Mouse (Mus musculus): ENCODE results near the gene Rnf220. TPM values are rescaled to one million over a fixed set of nuclear protein-coding genes. Genes with fewer than 3 reads are reported as not detected.

The Rnf220 gene
- polyA plus RNA-seq, 1 experiment from 2014 or later = 124 TPM

DNA sequence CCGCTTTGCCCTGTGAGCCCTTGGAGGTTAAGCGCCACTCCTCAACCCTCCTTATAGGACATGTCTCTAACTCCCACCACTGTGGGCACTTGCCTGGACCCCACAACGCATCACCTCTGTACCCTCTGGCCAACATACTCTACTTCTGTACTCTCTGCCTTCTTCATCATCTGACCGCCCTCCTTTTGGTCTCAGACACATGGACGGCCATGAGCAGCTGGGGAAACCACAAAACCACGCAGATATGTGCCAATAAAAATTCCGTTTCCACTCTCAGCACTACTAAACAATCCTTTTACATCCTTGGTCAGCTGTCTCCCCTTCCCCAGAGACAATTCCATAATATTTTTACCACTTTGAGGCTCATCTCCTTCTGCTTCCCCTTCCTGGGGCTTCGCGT is 178.3 kb downstream of the Rnf220 start:
- Histone ChIP-seq H3K36me3 (no peaks in the 10 kb centered on the region), H3K27me3 (peaks cover 76% of the 10 kb centered on the region), H3K4me3 (replicated peaks) (no peak overlapping the region), H3K27ac (peak overlapping the region; percentile 63; the same call in 1 of the 2 replicates), H3K4me1 (replicated peaks) (peaks cover 55% of the 10 kb centered on the region), H3K9me3 (no peaks in the 10 kb centered on the region), H3K9ac (replicated peaks) (no peak overlapping the region), H3K4me2 (replicated peaks) (no peak overlapping the region)
- 89% methylated on average over 9 of the region's 9 CpGs for WGBS
- no peak for ATAC-seq

- H3K9me3 ChIP-seq = no peaks in the 10 kb centered on the region
- H3K4me2 ChIP-seq (replicated peaks) = peak overlapping the region; percentile 35
- 0 out of 2 replicates have a peak overlapping the region, but pooled peaks have one; percentile 9 for H3K4me3 ChIP-seq (replicated peaks)
- peak overlapping the region; percentile 63 for H3K27ac ChIP-seq
- no peaks in the 10 kb centered on the region for H3K36me3 ChIP-seq
- peak; percentile 35; the same call in 1 of the 2 replicates for ATAC-seq
- 18% methylated on average over 18 of the region's 18 CpGs for WGBS
- peaks cover 57% of the 10 kb centered on the region for H3K4me1 ChIP-seq (replicated peaks)
- peaks cover 76% of the 10 kb centered on the region for H3K27me3 ChIP-seq
- 0 out of 2 replicates have a peak overlapping the region, but pooled peaks have one; percentile 23 for H3K9ac ChIP-seq (replicated peaks)
Measured at GRCm38 (mm10) chr4:117317701-117318190, 179.1 kb downstream of the Rnf220 start.

DNA sequence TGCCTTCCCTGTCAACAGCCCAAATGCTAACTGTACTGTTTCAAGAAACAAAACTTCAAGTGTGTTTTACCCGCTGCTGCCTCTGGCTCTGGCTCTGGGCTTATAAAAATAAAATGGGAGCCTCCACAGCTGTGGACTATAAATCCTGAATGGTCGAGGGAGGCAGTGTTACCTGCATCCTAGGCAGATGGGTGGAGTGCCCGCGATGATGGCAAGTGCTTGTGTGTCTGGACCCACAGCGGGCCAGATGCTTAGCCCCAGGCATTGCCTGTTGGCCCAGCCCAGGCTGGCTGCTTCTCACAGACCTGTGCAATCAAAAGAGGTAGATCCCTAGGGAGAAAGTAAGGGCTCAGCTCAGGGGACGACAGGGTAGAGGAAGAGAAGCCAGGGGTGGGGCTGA is 180.1 kb downstream of the Rnf220 start:
- Histone ChIP-seq H3K27ac (no peak overlapping the region; the same call in 1 of the 2 replicates), H3K27me3 (peaks cover 75% of the 10 kb centered on the region), H3K9me3 (no peaks in the 10 kb centered on the region), H3K4me2 (replicated peaks) (no peak overlapping the region), H3K4me1 (replicated peaks) (peaks cover 59% of the 10 kb centered on the region), H3K36me3 (no peaks in the 10 kb centered on the region), H3K9ac (replicated peaks) (no peak overlapping the region), H3K4me3 (replicated peaks) (no peak overlapping the region)
- peak; percentile 59 for ATAC-seq
- 54% methylated on average over 6 of the region's 6 CpGs for WGBS

DNA sequence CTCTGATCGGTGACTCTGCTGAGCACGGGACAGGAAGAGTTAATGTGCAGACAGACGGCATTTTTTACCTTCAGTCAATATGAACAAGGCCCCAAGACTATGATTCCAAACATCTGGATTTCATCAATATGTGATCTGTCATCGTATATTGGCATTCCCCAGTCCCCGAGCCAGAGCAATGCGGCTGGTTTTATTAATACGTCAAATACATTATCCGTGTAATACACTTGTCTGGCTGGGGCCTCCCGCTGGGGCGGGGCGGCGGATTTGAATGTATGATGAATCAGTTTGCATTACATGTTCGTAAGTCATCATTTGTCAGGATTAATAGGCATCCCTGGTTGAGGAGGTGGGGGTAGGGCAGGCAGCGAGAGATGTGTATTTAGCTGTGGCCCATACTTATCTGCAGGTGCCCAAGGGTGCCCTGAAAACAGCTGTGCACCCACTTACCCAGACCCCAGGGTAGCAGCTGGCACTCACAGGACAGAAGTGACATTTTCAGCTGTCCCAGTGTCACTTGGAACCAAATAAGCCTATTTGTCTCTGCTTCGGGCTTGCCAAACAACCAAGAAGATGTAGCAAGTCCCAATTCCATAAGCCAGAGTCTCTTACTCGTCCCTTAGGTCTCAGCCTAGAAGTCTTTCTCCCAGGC is 181.9 kb downstream of the Rnf220 start:
- Histone ChIP-seq H3K9ac (replicated peaks) (no peak overlapping the region), H3K27ac (no peak overlapping the region), H3K4me3 (replicated peaks) (no peak overlapping the region), H3K36me3 (no peaks in the 10 kb centered on the region), H3K4me2 (replicated peaks) (no peak overlapping the region), H3K4me1 (replicated peaks) (peaks cover 56% of the 10 kb centered on the region), H3K27me3 (peaks cover 74% of the 10 kb centered on the region), H3K9me3 (no peaks in the 10 kb centered on the region)
- 66% methylated on average over 16 of the region's 16 CpGs for WGBS
- no peak for ATAC-seq

- H3K36me3 ChIP-seq = no peaks in the 10 kb centered on the region
- no peak overlapping the region for H3K27ac ChIP-seq
- no peak for ATAC-seq
- peaks cover 50% of the 10 kb centered on the region for H3K4me1 ChIP-seq (replicated peaks)
- 0 out of 2 replicates have a peak overlapping the region, but pooled peaks have one; percentile 3 for H3K9ac ChIP-seq (replicated peaks)
- peaks cover 62% of the 10 kb centered on the region for H3K27me3 ChIP-seq
- no peaks in the 10 kb centered on the region for H3K9me3 ChIP-seq
- 11% methylated on average over 4 of the region's 4 CpGs for WGBS
- H3K4me3 ChIP-seq (replicated peaks) = no peak overlapping the region
- H3K4me2 ChIP-seq (replicated peaks) = peak overlapping the region; percentile 9; the same call in 1 of the 2 replicates
Measured at GRCm38 (mm10) chr4:117313085-117313424, 183.8 kb downstream of the Rnf220 start.

- Histone ChIP-seq H3K27ac (no peak overlapping the region), H3K4me2 (replicated peaks) (peak overlapping the region; percentile 9), H3K4me3 (replicated peaks) (no peak overlapping the region), H3K27me3 (peaks cover 65% of the 10 kb centered on the region), H3K9me3 (no peaks in the 10 kb centered on the region), H3K4me1 (replicated peaks) (peaks cover 45% of the 10 kb centered on the region), H3K36me3 (no peaks in the 10 kb centered on the region), H3K9ac (replicated peaks) (0 out of 2 replicates have a peak overlapping the region, but pooled peaks have one; percentile 3)
- WGBS = 7% methylated on average over 26 of the region's 26 CpGs
- no peak for ATAC-seq
Measured at GRCm38 (mm10) chr4:117312416-117313084, 184.3 kb downstream of the Rnf220 start.

- peaks cover 39% of the 10 kb centered on the region for H3K4me1 ChIP-seq (replicated peaks)
- no peaks in the 10 kb centered on the region for H3K9me3 ChIP-seq
- no peak for ATAC-seq
- 52% methylated on average over 5 of the region's 5 CpGs for WGBS
- H3K27me3 ChIP-seq = peaks cover 71% of the 10 kb centered on the region
- no peak overlapping the region for H3K9ac ChIP-seq (replicated peaks)
- no peak overlapping the region for H3K27ac ChIP-seq
- no peaks in the 10 kb centered on the region for H3K36me3 ChIP-seq
- H3K4me3 ChIP-seq (replicated peaks) = no peak overlapping the region
- H3K4me2 ChIP-seq (replicated peaks) = no peak overlapping the region
Measured at GRCm38 (mm10) chr4:117311891-117312290, 185.0 kb downstream of the Rnf220 start.

DNA sequence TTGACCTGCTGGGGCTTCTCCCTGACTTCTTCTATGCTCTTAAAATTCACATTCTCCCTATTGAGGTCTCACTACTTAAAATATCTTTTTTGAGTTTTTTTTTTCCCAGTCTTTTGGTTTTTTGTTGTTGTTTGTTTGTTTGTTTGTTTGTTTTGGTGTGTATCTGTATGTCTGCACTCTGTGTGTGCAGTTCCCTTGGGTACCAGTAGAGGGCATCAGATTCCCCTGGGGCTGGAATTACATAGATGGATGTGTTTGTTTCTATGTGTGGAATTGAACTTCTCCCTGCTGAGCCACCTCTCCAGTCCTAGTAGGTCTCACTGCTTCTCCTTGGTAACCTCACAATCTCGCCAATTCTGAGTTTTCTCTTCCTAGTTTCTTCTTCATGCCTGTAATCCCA is 187.4 kb downstream of the Rnf220 start:
- 89% methylated on average over 1 of the region's 1 CpGs for WGBS
- no peak for ATAC-seq
- Histone ChIP-seq H3K27ac (no peak overlapping the region), H3K4me1 (replicated peaks) (peaks cover 24% of the 10 kb centered on the region), H3K9ac (replicated peaks) (no peak overlapping the region), H3K36me3 (no peaks in the 10 kb centered on the region), H3K4me3 (replicated peaks) (no peak overlapping the region), H3K9me3 (no peaks in the 10 kb centered on the region), H3K27me3 (peaks cover 75% of the 10 kb centered on the region), H3K4me2 (replicated peaks) (no peak overlapping the region)

DNA sequence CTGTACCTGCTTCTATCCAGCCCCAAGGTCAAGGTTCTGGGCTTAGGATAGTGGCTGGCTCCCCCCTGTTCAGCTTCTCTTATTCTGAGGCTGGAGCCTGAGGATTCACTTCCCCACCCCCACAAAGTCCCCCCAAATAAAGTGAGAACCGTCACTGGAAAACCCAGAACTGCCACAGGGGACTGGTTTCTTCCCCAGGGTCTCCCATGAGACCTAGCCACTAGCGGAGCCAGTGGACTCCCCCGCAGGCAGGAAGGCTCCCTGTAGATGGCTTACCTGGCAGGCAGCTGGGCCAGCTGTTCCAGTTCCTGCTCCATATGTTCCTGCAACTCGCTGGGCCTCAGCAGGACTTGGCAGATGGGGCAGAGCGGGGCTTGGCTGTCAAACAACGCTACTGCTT is 189.6 kb downstream of the Rnf220 start:
- 66% methylated on average over 6 of the region's 6 CpGs for WGBS
- H3K9ac ChIP-seq (replicated peaks) = no peak overlapping the region
- H3K36me3 ChIP-seq = no peaks in the 10 kb centered on the region
- ATAC-seq = no peak
- no peaks in the 10 kb centered on the region for H3K9me3 ChIP-seq
- H3K4me2 ChIP-seq (replicated peaks) = no peak overlapping the region
- H3K27me3 ChIP-seq = peaks cover 77% of the 10 kb centered on the region
- H3K27ac ChIP-seq = no peak overlapping the region
- peaks cover 29% of the 10 kb centered on the region for H3K4me1 ChIP-seq (replicated peaks)
- H3K4me3 ChIP-seq (replicated peaks) = no peak overlapping the region

- Histone ChIP-seq H3K27ac (no peak overlapping the region), H3K9ac (replicated peaks) (no peak overlapping the region), H3K27me3 (peaks cover 76% of the 10 kb centered on the region), H3K9me3 (no peaks in the 10 kb centered on the region), H3K4me3 (replicated peaks) (no peak overlapping the region), H3K4me1 (replicated peaks) (peaks cover 30% of the 10 kb centered on the region), H3K4me2 (replicated peaks) (no peak overlapping the region), H3K36me3 (no peaks in the 10 kb centered on the region)
- 68% methylated on average over 6 of the region's 7 CpGs for WGBS
- no peak for ATAC-seq
Measured at GRCm38 (mm10) chr4:117305461-117305860, 191.4 kb downstream of the Rnf220 start.

- 3% methylated on average over 54 of the region's 54 CpGs for WGBS
- ATAC-seq = peak; percentile 37; the same call in 1 of the 2 replicates
Measured at GRCm38 (mm10) chr4:117304239-117305025, 192.4 kb downstream of the Rnf220 start.

More at GRCm38 (mm10) chr4:117304239-117305025, 192.4 kb downstream of the Rnf220 start:
- peak overlapping the region; percentile 63 for H3K9ac ChIP-seq (replicated peaks)
- H3K36me3 ChIP-seq = no peaks in the 10 kb centered on the region
- no peaks in the 10 kb centered on the region for H3K9me3 ChIP-seq
- peaks cover 35% of the 10 kb centered on the region for H3K4me1 ChIP-seq (replicated peaks)
- H3K27me3 ChIP-seq = peaks cover 76% of the 10 kb centered on the region
- peak overlapping the region; percentile 42 for H3K4me3 ChIP-seq (replicated peaks)
- H3K4me2 ChIP-seq (replicated peaks) = peak overlapping the region; percentile 71
- no peak overlapping the region for H3K27ac ChIP-seq
